Mouse (Mus musculus) lung, postnatal 4 days (tissue): ENCODE measurements at regions not wholly inside any gene's neighbourhood (a gene's known extent, or its start where the extent isn't known, plus 50 kb on each side); places are given as distances from the start of the nearest gene placed in this dataset.
"Not testable (repeated sequence)": the region's sequence is repeated elsewhere in the genome, so short reads cannot be mapped to it uniquely, and the experiment has no call there.

ENCODE experiments used
- DNase-seq, 2 experiments: peaks; one replicate each; pipeline ENCODE4 v3.0.0; 2021

DNA sequence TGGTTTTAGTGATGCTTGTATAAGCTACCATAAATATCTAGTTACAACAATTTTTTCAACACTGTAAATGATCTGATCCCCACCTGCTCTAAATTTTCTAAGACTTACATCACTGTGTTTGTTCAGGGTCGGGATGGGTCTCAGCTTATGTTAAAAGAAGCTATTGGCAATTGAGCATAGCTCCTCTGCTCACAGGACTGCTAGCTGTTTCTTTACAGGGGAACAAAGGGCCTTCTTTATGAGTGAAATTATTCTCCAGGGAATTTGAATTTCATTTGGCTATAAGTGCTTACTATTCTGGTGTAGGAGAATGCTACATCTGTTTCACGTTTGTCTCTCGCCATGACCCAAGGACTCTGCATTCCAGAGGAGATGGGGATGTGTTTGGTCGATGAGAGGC is 255.6 kb upstream of the Ccdc54 start:
- no peak for DNase-seq

DNA sequence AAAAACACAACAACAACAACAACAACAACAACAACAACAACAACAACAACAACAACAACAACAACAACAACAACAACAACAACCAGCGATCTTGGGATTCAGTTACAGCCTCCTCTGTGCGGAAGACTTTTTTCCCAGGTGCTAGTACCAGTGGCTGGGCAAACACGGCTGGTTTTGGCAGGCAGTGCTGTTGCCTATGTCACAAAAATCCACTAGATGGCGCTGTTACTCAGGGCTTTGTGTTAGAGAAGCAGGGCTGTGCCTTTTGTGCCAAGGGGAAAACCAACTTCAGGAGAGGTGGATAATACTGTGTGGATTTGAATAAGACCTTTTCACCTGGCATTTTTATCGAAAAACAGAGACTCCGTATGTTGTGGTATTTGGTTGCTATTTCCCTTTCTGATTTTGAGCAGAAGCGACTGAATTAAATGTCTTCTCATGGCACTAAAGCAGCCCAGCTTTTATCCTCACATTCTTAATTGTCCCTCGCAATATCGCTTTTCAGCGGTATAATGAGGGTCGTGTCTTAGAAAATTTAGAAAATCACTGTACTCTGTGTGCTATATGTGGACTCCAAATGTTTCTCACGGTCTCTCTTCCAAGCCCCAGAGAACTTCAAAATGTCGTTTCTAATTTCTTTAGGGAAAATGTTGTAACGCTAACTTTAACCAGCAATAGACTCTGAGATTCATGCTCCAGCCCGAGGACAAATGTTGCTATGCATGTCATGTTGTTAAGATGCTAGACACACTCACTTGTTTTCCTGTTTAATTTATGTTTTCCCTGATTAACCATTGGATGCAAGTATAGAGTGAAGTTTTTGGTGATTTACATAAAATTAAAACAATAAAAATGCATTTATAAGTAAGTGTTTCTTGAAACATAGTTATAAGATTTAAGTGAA is 251.0 kb upstream of the Ccdc54 start:
- DNase-seq = peak; percentile 47 to 72

DNA sequence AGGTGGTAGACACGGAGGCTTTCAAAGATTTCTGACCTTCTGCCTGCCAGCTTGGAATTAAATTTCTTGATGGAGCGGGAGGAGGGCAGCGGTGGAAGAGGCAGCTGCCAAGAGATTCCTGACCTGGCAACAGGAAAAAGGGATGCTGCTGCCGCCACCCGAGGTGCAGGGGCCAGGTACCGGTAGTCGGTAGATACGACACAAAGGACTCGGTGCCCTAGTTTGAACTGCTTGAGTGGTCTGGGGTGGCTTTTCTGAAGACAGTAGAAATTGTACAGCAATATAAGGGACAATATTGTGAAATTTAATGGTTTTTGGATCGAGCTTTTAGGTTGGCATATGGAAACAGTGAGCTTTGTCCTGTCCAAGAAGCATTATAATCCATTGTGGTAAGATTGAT is 250.3 kb upstream of the Ccdc54 start:
- no peak for DNase-seq

DNA sequence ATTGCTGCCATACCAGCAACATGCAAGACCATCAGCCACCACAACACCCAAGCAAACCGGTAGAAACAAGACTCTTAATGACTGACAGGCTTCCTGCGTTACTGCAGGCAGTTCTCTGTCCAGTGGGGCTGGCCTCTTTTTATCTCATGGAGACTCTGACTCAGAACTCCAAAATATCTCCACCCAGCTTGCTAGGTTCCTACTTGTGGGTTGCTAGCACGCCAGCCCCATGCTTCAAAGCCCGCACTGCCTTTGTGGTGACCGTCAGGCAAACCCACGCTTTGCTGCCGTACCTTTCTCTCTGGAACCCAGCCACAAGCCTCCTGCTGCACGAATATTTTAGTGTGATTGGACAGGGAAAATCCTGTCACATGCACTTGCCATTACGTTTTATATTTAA is 248.7 kb upstream of the Ccdc54 start:
- no peak for DNase-seq

DNA sequence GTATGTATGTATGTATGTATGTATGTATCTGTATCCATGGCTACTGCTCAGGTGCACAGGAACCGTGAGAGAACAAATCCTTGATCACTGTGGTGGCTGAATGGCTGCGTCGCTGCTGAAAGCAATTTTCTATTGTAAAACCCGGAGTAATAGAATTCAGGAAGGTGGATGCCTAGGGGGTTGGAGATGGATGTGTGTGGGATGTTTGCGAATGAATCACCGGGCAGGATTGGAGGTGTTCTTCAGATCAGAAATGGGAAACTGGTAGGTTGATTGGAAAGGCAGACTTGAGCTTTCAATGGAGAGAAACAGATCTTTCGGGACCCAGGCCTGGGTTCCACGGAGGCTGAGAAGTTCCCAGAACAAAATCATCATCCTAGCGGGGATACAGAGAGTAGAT is 246.5 kb upstream of the Ccdc54 start:
- DNase-seq = no peak

DNA sequence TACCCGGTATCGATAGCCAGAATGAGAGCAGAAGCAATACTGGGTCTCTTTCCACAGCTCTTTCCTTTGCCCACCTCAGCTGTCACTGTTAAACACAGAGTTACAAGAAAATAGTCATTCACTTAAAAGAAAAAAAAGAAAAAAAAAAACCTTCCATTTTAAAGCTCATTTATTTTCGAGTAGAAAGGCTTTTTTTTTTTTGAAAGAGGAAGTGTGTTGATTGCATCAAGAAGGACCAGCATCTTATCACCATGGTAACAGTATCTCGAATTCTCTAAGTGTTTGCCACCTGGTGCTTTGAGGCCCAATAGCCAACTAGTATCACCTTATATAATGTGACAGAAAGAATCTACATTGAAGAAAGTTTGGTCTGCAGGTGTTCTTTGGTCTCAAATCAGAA is 245.5 kb upstream of the Ccdc54 start:
- no peak for DNase-seq

DNA sequence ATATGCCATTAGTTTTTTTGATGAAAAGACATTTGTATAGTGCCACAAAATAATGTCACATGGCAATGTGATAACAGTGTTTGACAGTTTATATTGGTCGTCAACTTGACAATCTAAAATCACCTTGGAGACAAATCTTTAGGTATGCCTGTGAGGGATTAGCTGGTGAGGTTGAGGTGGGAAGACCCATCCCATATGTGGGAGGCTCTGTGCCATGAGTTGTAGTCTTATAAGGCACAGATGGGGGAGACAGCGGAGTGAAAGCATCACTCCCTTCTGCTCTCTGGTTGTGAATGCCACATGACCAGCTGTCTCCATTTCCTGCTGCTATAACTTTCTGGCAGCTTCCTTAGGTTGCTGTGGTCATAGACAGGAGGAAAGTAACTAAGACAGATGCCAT is 242.4 kb upstream of the Ccdc54 start:
- DNase-seq = no peak

DNA sequence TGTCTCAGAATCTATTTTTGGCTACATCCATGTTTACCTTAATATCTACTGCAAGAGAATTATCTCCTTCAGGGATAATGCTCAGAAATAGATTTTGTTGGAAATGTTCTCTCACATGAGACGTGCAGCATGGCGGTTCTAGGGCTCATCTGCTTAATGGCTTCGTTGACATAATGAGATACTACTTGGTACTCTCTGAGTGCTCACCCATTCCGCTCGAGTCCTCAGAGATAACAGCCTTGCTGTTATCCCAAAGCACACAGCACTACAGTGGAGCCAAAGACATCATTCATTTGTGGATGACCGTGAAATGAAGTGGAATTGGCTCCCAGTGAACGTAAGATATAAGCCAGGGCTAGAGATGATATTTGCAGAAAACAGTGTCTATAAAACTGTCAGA is 231.4 kb upstream of the Ccdc54 start:
- no peak for DNase-seq

DNA sequence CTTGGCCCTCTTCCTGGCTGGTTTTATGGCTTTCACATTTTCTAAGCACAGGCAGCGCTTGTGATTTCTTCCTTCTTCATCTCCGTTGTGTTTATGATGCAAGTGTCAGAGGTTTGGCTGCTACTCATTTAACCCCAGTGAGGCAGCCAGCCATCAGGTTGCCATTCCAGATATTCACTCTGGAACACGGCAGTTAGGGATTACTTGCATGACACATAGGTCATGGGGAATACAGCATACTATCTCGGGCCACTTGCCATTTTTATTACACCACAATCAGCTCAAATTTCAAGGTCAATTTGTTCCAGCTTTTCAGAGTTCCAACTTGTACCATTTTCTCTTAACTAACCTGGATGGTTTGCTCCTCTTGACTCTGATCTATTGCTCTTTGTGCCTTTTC is 223.7 kb upstream of the Ccdc54 start:
- DNase-seq = peak in 1 of 2 experiments; percentile 21

DNA sequence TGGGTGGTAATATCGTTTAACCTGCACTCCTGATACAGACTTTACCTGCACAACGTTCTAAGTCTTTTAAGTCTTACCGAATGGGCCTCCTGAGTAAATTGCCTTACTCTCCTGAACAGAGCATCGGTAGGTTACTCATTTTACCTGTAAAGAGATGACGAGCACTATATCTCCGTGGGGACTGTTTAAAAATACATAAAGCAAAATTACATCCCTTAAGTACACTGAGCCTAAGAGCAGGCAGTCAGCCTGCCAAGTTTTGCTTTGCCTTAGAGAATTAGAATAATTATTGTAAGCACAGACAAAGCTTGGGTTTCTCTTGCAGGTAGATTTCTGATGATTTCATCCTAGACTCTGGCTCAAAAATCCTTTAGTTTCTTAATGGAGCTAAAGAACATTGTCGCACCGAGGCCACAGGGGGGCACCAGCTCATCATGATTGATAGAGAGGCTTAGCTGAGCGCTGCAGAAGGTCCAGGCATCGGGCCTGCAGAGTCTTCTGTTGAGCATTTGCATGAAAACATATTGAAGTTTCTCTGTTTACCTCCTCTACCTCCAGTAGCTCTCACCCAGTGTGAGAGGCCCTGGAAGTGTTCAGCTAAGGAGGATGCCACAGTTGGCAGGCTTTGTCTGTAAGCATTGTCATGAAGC is 208.3 kb upstream of the Ccdc54 start:
- DNase-seq = peak; percentile 43 to 58

DNA sequence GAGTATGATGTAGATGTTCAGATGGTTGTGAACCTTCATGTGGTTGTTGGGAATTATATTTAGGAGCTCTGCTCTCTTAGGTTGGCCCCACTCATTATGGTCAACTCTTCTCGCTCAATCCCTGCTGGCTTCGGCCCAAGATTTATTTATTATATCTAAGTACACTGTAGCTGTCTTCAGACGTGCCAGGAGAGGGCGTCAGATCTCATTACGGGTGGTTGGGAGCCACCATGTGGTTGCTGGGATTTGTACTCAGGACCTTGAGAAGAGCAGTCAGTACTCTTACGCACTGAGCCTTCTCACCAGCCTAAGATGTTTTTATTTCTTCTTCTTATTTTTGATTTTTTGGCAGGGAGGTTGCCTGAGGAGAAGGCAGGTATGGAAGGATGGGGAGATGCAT is 207.1 kb upstream of the Ccdc54 start:
- DNase-seq = no peak

DNA sequence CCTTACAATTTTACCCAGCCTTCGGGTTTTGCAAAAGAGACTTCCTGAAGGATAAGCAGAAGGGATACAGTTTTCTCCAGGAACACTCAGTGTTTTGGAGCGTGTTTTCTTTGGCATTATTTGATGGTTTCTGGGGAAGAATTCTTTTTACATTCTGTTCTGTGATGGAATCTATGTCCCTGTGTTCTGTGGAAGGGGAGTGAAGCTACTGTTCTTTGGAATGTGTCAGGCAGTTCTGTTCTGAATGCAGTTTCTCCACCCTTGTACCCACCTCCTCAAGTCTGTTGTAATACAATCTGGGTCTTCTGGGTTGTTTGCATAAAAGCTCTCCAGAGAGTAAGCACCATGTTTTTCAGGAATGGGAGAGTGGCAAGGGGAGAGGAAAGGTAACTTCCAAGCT is 202.0 kb upstream of the Ccdc54 start:
- DNase-seq = no peak

DNA sequence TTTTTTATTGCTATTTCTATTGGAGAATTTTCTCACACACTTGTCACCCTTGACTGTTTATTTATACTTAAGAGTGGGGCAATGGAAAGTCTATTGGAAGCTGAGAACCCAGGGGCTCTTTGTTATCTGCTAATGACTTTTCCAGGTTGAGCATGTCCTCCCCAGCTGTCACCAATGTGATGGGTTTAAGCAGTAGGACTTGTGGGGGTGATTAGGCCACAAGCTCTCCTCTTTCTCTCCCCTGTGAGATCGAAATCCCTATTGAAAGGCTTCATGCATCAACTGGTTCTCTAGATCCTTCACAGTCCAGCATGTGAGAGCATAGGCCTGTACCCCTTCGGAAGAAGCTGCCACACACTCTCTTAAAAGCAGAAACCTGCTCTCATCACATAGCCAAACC is 201.6 kb upstream of the Ccdc54 start:
- DNase-seq = no peak

DNA sequence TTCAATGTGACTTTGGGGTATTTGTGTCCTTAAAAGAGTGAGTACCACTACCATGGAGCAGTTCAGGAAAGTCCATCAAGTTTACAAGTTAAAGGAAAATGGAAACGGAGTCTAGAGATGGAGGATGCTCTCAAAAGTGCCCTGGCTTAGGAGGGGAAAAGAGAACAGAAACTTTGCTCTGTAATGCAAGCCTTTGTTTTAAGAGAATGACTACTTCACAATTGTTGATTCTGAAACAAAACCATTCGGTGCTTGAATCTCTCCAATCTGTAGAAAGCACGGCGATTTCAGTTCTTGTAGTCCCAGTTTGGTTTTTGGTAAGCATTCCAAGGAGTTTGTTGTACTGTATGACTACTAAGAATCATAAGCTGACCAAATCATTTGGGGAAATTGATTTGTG is 197.7 kb upstream of the Ccdc54 start:
- no peak for DNase-seq

DNA sequence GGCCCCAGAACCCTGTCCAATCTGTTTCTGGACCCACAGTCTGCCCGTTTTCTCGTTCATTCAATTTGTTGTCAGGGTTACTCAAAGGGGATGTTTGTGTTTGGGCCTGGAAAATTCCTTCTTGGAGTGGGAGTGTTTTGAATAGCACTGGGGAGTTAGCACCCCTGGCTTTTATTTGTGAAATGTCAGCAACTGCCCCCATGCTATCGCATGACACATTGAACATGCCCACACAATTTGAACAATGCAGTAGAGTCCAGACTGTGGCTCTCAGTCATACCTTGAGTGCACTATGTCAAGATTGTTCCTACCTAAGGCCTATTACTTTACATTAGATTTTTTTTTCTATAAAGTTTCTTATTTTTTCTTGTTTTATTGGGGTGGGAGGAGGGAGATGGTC is 195.2 kb upstream of the Ccdc54 start:
- no peak for DNase-seq

DNA sequence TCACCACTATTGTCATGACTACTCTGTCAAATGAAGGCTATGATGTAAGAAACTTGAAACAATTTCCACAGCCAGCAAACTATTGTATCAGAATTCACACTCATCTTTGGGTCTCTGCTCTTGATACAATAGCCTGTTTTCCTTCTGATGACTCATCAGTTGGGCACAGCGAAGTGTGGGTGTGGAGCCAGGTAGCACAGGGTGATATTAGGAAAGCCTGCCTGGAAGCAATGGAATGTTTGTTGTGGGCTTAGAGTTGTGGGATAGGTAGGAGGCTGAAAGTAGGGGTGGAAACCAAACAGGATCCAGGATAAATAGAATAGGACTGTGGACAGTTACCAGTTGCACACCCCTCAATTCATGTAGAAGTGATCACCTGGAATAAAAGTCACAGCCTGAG is 194.4 kb upstream of the Ccdc54 start:
- no peak for DNase-seq

DNA sequence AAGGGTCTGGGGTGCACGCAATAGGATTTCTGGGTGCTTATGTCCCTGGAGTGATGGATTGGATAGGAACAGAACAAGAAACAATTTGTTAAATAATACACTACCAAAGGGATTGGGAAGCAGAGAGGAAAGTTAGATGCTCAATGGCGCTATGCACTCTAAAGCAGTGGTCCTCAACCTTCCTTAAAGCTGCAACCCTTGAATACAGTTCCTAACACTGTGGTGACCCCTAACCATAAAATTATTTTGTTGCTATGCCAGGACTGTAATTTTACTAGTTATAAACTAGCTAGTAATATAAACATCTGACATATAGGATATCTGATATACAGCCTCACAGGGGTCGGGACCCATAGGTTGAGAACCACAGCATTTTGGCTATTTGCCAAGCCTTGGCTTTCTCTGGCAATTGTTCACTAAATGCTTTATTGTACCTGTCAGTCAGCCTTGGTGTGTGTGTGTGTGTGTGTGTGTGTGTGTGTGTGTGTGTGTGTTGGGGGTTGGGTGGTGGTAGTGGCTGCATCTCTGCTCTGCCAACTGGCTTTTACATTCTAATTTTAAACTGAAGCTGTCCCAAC is 193.8 kb upstream of the Ccdc54 start:
- no peak for DNase-seq

DNA sequence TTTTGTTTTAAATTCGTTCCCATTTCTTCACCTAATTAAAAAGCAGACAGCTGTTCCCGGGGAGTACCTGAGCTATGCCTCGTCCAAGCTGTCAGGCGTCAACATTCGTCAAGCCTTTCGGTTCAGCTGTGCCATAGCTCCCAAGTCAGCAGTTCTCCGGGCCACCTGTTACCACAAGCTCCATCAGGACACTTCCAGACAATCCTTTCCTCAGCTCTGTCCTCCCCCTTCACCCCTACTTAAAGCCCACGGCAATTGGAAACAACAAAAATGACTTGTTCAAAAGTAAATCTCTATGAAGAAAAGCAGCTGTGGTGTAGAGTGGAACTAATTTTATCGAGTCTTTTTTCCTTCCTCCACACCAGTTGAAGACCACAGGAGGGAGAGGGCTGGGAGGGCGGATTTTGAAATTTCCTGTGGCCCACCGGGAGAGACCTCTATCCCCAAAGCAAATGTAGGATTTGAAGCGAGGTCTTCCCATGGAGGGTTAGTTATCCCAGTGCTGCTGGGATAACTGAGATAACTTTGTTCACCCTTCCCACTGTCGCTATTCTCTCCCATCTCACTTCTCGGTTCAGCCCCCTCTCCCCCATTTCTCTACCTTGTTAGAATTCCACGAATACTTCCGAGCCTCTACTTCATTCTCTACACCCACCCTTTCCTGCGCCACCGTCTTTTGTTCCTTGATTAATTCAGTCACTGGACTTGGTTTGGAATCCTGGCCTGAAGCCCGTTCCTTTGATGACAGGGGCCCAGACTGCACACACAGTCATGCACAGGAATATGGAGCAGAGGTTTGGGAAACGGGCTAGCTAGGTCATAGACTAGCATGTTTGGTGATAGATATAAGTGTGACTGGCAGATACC is 193.1 kb upstream of the Ccdc54 start:
- no peak for DNase-seq

DNA sequence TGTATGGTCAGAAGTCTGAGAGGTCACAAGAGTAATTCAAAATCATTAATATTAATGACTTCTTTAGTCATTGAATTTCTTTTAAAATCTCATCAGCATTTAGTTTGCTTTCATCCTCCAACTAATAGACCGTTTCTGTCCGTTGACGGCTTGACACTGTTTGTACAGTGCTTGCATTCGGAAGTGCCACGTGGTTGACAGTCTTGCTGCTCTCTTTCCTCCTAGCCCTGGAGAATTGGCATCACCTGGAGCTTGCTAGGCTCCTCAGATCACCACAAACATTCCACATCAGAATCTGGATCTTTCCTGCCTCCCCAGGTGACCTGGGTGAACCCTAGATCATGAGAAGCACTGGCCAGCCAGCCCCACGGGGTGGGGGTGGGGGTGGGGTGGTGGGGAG is 192.3 kb upstream of the Ccdc54 start:
- DNase-seq = no peak

DNA sequence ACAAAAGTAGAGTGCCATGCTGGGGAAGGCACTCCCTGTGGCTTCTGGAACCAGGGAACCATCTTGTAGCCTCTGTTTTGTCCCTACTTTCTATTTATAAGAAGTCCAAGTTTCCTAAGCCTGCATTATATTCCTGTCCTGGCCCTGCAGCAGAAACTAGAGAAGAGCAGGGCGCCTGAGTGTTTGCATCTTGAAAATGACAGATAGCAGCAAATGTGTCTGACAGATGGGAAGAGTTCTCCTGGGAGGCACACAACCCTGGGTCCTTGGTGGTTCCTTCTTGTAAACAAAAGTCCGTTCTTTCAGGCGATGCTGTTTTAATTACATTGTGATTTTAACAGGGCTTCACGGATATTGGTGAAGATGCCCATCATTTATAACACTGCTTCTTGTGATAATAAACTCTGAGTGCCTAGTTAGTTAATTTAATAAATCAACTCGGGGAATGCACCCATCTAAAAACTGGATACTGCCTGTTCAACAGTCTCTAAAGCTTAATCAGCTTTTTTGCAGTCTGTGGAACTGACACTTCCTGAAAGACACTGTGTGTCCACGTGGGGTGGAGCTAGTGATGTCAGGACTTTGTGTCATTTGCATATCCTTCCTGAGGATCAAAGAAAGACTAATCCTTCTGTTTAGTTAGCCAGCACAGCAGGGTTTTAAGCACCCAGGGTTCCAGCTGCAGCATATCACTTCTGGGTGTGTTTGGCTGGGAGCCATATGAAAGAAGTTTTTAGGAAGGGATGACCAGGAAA is 188.3 kb upstream of the Ccdc54 start:
- no peak for DNase-seq

DNA sequence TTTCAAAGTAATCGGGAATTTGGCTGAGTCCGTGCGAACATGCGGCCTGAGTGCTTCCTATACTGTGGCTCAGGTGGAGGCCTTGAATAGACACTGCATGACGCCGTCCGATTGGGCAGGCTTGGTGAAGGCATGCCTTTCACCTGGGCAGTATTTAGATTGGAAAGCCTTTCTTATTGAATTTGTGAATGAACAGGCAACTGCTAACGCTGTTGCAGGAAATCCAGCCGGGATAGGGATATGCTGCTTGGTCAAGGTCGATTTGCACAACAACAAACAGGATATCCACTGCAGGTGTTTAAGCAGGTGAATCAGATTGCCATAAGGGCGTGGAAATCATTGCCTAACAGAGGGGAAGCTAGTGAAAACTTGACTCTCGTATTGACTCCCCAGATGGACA is 183.7 kb upstream of the Ccdc54 start:
- DNase-seq = not testable (repeated sequence)

DNA sequence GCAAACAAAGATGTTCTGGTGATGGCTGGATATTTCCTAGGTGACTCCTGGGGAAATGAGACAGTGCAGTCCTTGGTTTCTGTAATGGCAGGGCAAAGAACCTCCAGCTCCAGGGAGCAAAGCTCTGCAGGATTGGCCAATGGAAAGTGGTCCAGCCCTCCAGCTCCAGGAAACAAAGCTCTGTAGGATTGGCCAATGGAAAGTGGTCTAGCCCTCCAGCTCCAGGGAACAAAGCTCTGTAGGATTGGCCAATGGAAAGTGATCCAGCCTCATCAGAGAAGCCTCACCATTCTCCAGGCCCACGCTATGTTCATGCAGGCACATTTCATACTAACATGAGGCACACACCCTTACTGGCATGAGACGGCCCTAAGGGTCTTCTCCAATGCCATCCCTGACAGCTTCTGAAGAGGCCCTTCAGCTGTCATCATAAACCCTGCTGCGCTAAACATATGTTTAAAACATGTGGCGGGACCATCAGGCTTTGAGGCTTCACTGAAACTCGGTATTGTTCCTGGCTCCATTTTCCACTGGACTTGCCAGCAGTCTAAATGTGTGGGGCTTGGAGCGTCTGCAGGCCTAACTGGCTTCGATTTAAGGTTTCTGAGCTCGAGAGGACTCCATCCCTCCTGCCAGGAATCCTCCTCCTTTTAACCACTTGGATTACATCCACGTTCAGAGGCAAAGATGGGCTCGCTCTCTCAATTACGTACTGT is 175.3 kb upstream of the Ccdc54 start:
- DNase-seq = no peak
